Mouse (Mus musculus): Measurements from ENCODE around the gene Dpf1.

GRCm38 (mm10) chr7:29328984-29329383, 25.2 kb downstream of the Dpf1 start:
- TF ChIP-seq CTCF (IDR thresholded peaks at IDR 0.05; ENCODE audit: extremely low read depth, insufficient read length, insufficient replicate concordance, low read depth, low read length), result no peak
- TF ChIP-seq POLR2A (IDR thresholded peaks at IDR 0.05; ENCODE audit: low read depth, low read length), result no peak
